Mouse (Mus musculus) bone marrow, adult 2 months (tissue): Measurements from ENCODE around the gene Tmem94.

ENCODE experiments used
- CTCF ChIP-seq: fragments of 200-500 bp; IDR thresholded peaks from 2 replicates; pipeline ENCODE4 v1.5.1; 2011; ENCODE audit warnings: low read length, control low read depth; ENCODE audit not compliant: control insufficient read depth, insufficient read depth
- POLR2A ChIP-seq: fragments of 200-500 bp; IDR thresholded peaks from 2 replicates; pipeline ENCODE4 v1.6.1; 2011; ENCODE audit warnings: low read depth, mild to moderate bottlenecking, control low read depth, low read length, borderline replicate concordance; ENCODE audit not compliant: control insufficient read depth

- no peak for TF ChIP-seq CTCF
- no peak for TF ChIP-seq POLR2A
Measured at GRCm38 (mm10) chr11:115807306-115807705, 42.1 kb downstream of the Tmem94 start.
